In the genomic region with DNA sequence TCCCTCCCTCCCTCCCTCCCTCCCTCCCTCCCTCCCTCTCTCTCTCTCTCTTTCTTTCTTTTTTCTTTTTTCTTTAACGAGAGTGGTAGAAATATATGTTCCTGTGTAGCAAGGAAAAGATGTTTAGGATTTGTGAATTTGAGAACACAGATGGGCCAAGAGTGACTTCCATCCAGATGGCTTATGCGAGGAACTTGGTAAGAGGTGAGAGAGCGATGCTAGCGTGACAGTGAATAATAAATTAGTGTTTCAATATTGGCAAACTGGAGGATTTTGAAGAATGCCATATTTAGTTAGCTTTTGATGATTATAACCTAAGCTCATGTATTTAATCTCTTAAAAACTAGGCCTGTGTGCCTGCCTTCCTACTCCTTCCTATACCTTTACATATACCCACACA, we compare ENCODE assay signal across 28 mouse cellular contexts. TPM values are rescaled to one million over a fixed set of nuclear protein-coding genes. Genes with fewer than 3 reads are reported as not detected.
"Had no signal": no experiment of that assay in that cellular context is flagged by ENCODE, and none has a peak within 500 bp of the region (broad histone marks: within the 10 kb centered on the region; RNA-seq: fewer than 3 reads in every experiment).

No protein-coding gene starts in this region.

- H3K4me1 ChIP-seq: heart, embryonic 12.5 days; intestine, embryonic 15.5 days; liver, embryonic 15.5 days had no signal

- DNase-seq: gastrocnemius, postnatal 14 days; heart, adult 18-20 months; heart, postnatal 10 days; heart, postnatal 4 days; kidney, adult 18-20 months; kidney, adult 8-10 months; kidney, postnatal 10 days; kidney, postnatal 25 days; kidney, postnatal 4 days; layer of hippocampus, adult 9-11 months; liver; liver, embryonic 13.5 days; liver, postnatal 0 days had no signal

- ATAC-seq: hindbrain, embryonic 16.5 days; inflammation-experienced regulatory T-cells, adult 6 months; intestine, embryonic 15.5 days; intestine, postnatal 0 days; liver, postnatal 0 days had no signal

- H3K36me3 ChIP-seq: heart, embryonic 10.5 days; heart, embryonic 12.5 days; hindbrain, embryonic 12.5 days; intestine, embryonic 15.5 days; limb, embryonic 10.5 days; limb, embryonic 12.5 days; liver, embryonic 13.5 days; liver, embryonic 15.5 days had no signal

- H3K4me2 ChIP-seq: heart, embryonic 12.5 days; hindbrain, embryonic 12.5 days; hindbrain, embryonic 14.5 days; intestine, embryonic 15.5 days; limb, embryonic 12.5 days; liver, embryonic 11.5 days; liver, embryonic 13.5 days; liver, embryonic 15.5 days had no signal

- H3K27me3 ChIP-seq: heart, embryonic 12.5 days; hindbrain, embryonic 12.5 days; intestine, embryonic 15.5 days; limb, embryonic 12.5 days; liver, embryonic 13.5 days; liver, embryonic 15.5 days had no signal

- H3K9me3 ChIP-seq: heart, embryonic 10.5 days; hindbrain, embryonic 10.5 days; hindbrain, embryonic 12.5 days; intestine, embryonic 15.5 days; limb, embryonic 10.5 days; liver, embryonic 13.5 days; liver, embryonic 15.5 days had no signal

- H3K27ac ChIP-seq: heart, embryonic 10.5 days; hindbrain, embryonic 10.5 days; hindbrain, embryonic 12.5 days; hindbrain, embryonic 14.5 days; intestine, embryonic 15.5 days; left cerebral cortex, adult 2 months; limb, embryonic 10.5 days; limb, embryonic 12.5 days; liver, embryonic 13.5 days; liver, embryonic 15.5 days had no signal

- H3K9ac ChIP-seq: heart, embryonic 12.5 days; hindbrain, embryonic 12.5 days; hindbrain, embryonic 14.5 days; intestine, embryonic 15.5 days; limb, embryonic 12.5 days; liver, embryonic 13.5 days; liver, embryonic 15.5 days; liver, postnatal 0 days had no signal

- H3K4me3 ChIP-seq: heart, embryonic 10.5 days; heart, embryonic 12.5 days; hindbrain, embryonic 10.5 days; hindbrain, embryonic 12.5 days; intestine, embryonic 15.5 days; left cerebral cortex, adult 2 months; limb, embryonic 10.5 days; limb, embryonic 12.5 days; liver, embryonic 13.5 days; liver, embryonic 15.5 days had no signal

RNA-seq across cellular contexts. Expression of a gene that starts 31.6 kb away (rescaled TPM):
- total RNA-seq: granulocyte monocyte progenitor cell, adult 5-6 weeks had no signal
